Mouse (Mus musculus) right cerebral cortex, adult 2 months (tissue): ENCODE measurements around the gene 6430550D23Rik.

ENCODE experiments used
- DNase-seq, 2 experiments: peaks; one replicate each; pipeline ENCODE4 v3.0.0; 2021 to 2022; ENCODE audit warnings: low spot score in 2 of 2

The 6430550D23Rik gene

DNA sequence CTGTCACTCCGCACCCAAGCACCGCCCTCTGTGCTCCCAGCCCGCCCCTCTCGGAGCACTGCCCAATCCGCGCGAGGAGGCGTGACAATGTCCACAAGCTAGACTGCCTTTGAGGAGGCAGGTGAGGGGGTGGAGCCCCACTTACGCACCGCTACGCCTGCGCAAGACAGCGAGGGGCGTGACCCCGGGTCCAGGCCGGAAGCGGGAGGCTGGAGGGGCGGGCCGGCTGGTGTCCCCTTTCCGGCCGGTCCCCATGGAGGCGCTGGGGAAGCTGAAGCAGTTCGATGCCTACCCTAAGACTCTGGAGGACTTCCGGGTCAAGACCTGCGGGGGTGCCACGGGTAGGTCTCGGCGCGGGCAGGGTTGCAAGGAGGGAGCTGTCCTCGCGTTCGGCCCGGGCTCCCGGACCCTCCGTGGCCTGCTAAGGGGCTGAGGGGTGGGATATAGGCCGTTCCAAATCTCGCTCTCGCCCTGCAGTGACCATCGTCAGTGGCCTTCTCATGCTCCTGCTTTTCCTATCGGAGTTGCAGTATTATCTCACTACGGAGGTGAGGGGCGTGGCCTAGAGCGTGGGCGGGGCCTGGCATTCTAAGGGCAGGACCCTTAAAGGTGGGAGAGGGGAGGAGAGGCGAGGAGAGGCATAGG, at the start of gene 6430550D23Rik, which contains the start of gene Ergic3:
TSS of gene 6430550D23Rik (minus strand) at position 90 of the 645 bp plus-strand sequence.
TSS of gene Ergic3 (plus strand) at position 158 of the 645 bp plus-strand sequence.
- peak; percentile 96 for DNase-seq

DNA sequence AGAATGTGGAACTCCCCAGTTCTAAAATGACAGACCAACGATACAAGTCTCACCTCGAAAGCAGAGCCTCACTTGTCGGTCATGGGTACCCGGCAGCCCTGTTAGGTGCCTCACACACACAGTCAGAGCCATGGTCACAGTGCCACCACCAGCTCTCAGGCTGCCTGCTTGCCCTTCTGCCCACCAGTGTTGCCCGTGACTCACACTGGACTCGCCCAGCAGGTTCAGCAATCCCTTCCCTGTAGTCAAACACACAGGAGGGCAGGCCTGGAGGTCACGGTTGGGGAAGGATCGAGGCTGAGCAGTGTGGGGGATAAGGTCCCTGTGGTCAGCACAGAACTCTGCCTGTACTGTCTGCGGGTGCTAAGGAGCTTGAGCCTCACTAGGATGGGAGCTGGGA, 45.0 kb upstream of the 6430550D23Rik start, which contains the start of gene Fer1l4:
TSS of gene Fer1l4 (minus strand) at position 132 of the 400 bp plus-strand sequence.
- no peak for DNase-seq

DNA sequence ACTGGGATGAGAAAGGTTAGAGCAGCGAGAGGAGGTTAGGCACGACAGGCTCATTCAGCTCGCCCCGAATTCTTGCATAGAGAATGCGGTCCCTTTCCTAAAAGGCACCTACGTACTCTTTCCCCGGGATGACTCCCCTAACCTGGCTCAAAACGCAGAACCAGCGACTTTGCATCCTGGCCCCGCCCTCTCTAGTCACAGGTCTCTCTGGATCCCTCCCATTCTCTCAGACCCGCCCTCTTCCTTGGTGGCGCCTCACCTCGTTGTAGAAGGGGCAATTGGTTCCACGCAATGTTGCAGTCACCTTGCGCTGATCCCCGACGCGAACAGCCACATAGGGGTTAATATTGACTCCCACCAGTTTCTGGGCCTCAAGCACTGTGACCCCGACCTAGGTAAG, 40.2 kb upstream of the 6430550D23Rik start:
- DNase-seq: no peak

- DNase-seq: no peak
Observed at GRCm38 (mm10) chr2:156042903-156043302, 35.1 kb upstream of the 6430550D23Rik start.

DNA sequence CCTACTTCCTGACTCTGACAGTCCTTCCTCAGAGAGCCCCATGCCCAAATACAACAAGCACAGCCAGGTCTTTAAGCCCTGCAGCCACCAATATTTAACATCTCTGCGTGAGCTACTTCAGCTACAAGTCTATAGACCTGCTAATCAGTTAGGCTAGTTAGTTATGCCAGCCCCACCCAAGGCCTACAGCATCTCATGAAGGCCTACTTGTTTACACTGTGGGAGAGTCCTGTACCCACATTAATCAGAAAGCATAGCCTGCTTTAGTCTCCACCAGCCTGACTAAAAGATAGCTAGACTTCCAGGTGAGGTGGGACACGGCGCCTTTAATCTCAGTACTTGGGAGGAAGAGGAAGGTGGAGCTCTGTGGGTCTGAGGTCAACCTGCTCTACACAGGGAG, 31.6 kb upstream of the 6430550D23Rik start:
- DNase-seq: no peak

- DNase-seq: no peak
Observed at GRCm38 (mm10) chr2:156025482-156025881, 17.7 kb upstream of the 6430550D23Rik start.

- DNase-seq: no peak
Observed at GRCm38 (mm10) chr2:156021765-156022164, 14.0 kb upstream of the 6430550D23Rik start.

- no peak for DNase-seq
Observed at GRCm38 (mm10) chr2:156021219-156021618, 13.4 kb upstream of the 6430550D23Rik start.

DNA sequence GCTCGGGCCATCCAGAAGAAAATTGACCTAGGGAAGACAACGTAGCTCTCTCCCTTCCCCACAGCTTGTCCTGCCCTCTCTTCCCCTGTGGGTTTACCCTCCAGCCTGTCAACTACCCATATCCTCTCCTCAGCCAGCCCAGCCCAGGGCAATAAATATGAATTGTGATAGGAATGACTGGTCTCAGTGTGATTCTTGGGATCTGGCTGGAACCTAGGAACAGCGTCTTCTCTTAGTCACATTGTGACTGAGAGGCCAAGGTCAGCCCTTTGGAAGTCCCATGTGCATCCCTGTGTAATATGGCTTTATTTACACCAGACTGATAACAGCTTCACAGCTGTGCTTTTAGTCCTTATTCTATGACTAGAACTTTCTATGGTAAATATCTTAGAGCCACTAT, 10.3 kb upstream of the 6430550D23Rik start:
- DNase-seq: no peak

DNA sequence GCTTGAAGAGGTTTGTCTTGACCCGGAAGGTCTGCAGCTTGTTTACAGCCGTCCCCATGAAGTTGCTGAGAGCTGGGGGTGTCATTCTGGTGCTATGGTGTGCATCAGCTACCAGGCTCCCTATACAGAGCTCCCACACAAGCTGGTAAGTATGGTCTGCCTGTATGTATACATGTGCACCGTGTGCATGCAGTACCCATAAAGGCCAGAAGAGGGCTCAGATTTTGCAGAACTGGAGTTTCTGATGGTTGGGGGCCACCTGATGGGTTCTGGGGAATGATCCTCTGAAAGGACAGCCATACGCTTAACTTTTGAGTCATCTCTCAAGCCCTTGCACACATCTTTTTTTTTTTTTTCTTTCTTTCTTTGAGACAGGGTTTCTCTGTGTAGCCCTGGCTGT, 2.4 kb downstream of the 6430550D23Rik start:
- no peak for DNase-seq

DNA sequence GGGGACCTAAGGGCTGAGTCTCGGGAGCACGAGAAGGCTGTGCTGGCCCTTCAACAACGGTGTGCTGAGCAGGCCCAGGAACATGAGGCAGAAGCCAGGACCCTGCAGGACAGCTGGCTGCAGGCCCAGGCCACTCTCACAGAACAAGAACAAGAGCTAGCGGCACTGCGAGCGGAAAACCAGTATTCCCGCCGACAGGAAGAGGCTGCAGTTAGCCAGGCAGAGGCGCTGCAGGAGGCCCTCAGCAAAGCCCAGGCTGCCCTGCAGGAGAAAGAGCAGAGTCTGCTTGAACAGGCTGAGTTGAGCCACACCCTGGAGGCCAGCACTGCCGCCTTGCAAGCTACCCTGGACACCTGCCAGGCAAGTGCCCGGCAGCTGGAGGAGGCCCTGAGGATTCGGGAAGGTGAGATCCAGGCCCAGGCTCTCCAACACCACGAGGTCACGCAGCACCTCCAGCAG, 15.9 kb downstream of the 6430550D23Rik start:
- DNase-seq: peak; percentile 21 to 48

GRCm38 (mm10) chr2:155991151-155991550, 16.6 kb downstream of the 6430550D23Rik start:
- DNase-seq: no peak

GRCm38 (mm10) chr2:155989085-155989484, 18.7 kb downstream of the 6430550D23Rik start:
- no peak for DNase-seq

DNA sequence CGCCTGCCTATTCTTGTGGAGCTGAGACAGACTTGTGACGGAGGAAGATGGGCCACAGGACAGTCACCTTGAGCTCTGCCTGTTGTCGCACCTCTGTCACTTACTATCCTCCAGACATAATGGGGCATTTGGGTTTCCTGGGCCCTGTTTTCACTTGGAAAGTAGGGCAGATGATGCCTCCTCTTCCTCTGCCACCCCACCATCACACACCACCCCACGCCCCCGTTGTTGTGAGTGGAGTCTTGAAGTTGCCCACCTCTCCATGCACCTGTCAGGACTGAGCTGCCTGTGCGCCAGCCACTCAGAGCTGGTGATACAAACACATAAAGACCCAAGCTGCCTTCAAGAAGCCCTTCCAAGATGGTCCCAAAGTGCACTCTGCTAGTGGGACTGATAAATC, 20.6 kb downstream of the 6430550D23Rik start:
- DNase-seq: no peak

- DNase-seq: no peak
Observed at GRCm38 (mm10) chr2:155985776-155986175, 22.0 kb downstream of the 6430550D23Rik start.

DNA sequence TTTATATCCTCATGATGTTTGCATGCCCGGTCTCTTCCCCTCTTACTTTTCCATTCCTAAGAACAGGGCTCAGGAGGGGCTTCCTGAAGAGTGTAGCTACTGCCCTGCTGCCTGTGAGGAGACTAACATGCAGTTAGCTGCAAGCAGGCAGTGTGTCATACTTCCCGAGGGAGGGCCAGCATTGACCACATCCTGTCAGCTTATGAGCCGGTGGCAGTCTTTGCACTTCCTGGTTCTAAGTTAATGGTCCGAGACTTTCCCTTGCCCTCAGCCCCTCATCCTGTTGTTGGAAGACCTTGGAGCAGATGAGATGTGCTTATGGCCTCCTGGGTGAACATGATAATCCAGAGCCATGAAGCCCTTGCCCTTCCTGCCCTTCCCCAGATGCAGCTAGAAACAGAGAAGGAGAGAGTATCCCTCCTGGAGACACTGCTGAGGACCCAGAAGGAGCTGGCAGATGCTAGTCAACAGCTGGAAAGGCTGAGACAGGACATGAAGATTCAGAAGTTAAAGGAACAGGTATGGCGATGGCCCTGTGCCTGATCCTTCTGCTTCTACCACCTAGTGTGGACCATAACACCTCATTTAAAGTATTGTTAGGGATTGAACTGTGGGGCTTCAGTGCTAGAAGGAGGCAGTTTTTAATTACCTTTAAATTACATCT, 28.3 kb downstream of the 6430550D23Rik start:
- DNase-seq: no peak

DNA sequence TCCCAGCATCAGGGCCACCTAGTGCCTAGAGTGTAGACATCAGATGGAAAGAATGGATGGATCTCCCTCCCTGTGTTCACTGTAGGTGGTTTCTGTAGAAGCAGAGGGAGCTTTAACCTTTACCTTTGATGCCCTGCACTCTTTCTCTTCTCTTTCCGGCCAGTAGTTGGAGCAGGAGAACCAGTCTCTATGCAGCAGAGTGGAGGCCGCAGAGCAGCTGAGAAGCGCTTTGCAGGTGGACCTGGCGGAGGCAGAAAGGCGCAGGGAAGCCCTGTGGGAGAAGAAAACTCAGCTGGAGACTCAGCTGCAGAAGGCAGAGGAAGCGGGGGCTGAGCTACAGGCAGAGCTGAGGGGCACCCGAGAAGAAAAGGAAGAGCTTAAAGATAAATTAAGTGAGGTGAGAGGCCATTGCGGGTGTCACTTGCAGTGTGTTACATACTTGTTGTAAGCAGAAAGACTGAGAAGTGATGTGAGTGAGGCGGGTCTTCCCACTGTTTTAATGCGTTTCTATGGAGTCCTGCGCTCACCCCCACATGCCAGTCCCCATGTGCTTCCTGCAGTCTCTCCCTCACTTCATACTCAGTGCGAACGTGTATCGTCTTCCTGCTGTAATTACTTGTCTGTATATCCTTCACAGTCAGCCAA, 33.6 kb downstream of the 6430550D23Rik start:
- DNase-seq: peak; percentile 28 to 31

DNA sequence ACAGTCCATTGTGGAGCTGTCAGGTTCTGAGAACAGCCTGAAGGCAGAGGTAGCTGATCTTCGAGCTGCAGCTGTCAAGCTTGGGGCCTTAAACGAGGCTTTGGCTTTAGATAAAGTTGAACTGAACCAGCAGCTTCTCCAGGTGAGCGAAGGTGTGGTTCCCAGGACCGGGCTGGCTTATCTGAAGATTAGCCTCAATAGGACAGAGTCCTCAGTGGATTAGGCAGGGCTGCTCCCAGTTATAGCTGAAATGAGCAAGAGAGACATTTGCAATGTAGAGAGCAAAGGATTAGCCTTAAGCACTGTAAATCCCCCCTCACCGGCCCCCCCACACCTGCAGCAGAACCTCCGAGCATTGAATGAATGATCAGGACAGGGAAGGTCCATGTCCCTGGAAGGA, 34.4 kb downstream of the 6430550D23Rik start:
- DNase-seq: no peak

DNA sequence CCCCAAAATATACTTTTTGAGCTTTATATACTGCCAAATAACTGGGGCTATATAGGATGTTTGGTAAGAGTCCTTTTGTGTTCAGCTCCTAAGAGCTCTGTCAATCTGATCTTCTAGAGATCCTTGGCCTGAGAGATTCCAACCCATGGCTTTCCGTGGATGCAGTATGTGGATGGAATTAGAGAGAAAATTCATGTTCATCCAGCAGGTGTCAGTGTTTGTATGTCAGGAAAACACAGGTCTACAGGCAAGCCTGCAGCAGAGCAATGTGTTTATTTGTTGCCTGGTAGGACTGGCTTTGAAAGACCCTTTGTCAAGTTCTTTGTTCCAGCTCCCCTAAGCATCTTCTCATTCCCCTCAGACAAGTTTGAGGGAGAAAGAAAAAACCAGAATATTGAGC, 44.8 kb downstream of the 6430550D23Rik start:
- no peak for DNase-seq

DNA sequence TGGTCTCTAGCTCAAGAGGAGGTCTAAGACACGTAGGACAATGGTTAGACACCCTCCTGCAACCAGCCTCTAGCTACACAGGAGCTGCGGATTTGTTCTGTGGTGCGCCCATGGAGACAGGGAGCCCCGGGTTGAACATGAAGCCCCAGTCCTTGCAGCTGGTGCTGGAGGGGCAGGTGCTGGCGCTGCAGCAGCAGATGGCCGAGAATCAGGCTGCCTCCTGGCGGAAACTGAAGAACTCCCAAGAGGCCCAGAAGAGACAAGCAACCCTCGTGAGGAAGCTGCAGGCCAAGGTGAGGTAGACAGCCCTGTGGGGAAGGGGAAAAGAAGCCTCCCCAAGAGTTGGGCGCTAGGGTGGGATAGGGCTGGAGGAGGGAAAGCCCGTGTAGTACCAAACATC, 45.9 kb downstream of the 6430550D23Rik start:
- no peak for DNase-seq

- DNase-seq: no peak
Observed at GRCm38 (mm10) chr2:155959981-155960380, 47.8 kb downstream of the 6430550D23Rik start.
